Mouse (Mus musculus) stomach, postnatal 0 days (tissue): ENCODE measurements at regions not wholly inside any gene's neighbourhood (a gene's known extent, or its start where the extent isn't known, plus 50 kb on each side); places are given as distances from the start of the nearest gene placed in this dataset.

Experiments used
- CTCF ChIP-seq: IDR thresholded peaks from 2 replicates; pipeline ENCODE4 v1.5.1; 2016; ENCODE audit warnings: antibody characterized with exemption, low read depth, mild to moderate bottlenecking, moderate library complexity
- EP300 ChIP-seq: optimal IDR thresholded peaks from 2 replicates; pipeline ENCODE3; 2016; ENCODE audit warnings: antibody characterized with exemption

GRCm38 (mm10) chr9:30653210-30653609 lies 226.3 kb downstream of the Snx19 start:
- TF ChIP-seq CTCF (no peak), EP300 (no peak)
